Mouse (Mus musculus): ENCODE measurements around the gene Dzip1. TPM values are rescaled to one million over a fixed set of nuclear protein-coding genes. Genes with fewer than 3 reads are reported as not detected.

Dzip1 gene
- total RNA-seq, 2 experiments from 2014 or later: 4.0 to 5.4 TPM

- intact Hi-C loops (cut with DNase I): no loop called here
- DNase-seq: peak; percentile 32
Measured at GRCm38 (mm10) chr14:118922667-118923184, 2.5 kb downstream of the Dzip1 start.

- intact Hi-C loops (cut with DNase I): no loop called here
- no peak for DNase-seq
Measured at GRCm38 (mm10) chr14:118922251-118922650, 3.0 kb downstream of the Dzip1 start.

- intact Hi-C loops (cut with DNase I): no loop called here
- no peak for DNase-seq
Measured at GRCm38 (mm10) chr14:118920654-118921053, 4.6 kb downstream of the Dzip1 start.

GRCm38 (mm10) chr14:118919025-118919424 is 6.2 kb downstream of the Dzip1 start:
- intact Hi-C loops (cut with DNase I): no loop called here
- DNase-seq: peak; percentile 24 to 51

GRCm38 (mm10) chr14:118913651-118914050 is 11.6 kb downstream of the Dzip1 start:
- intact Hi-C loops (cut with DNase I): loop anchor here (5.0 kb wide), 2 partner anchors 34 to 69 kb away; no protein-coding TSS in a partner anchor
- no peak for DNase-seq

- no peak for DNase-seq
- intact Hi-C loops (cut with DNase I): loop anchor here (2.0 to 5.0 kb wide), 3 partner anchors 36 to 115 kb away; no protein-coding TSS in a partner anchor
Measured at GRCm38 (mm10) chr14:118911521-118911920, 13.7 kb downstream of the Dzip1 start.

GRCm38 (mm10) chr14:118910332-118911222 is 14.7 kb downstream of the Dzip1 start:
- peak; percentile 71 to 85 for DNase-seq
- intact Hi-C loops (cut with DNase I): loop anchor here (2.0 to 5.0 kb wide), 3 partner anchors 37 to 116 kb away; no protein-coding TSS in a partner anchor

GRCm38 (mm10) chr14:118909872-118910271 is 15.4 kb downstream of the Dzip1 start:
- intact Hi-C loops (cut with DNase I): loop anchor here (2.0 to 5.0 kb wide), 4 partner anchors 37 to 117 kb away; no protein-coding TSS in a partner anchor
- peak; percentile 37 for DNase-seq

GRCm38 (mm10) chr14:118907592-118907991 is 17.7 kb downstream of the Dzip1 start:
- intact Hi-C loops (cut with DNase I): loop anchor here (5.0 kb wide), 1 partner anchor 85 kb away; no protein-coding TSS in a partner anchor

GRCm38 (mm10) chr14:118903867-118904562 is 21.2 kb downstream of the Dzip1 start:
- intact Hi-C loops (cut with DNase I): no loop called here

More at GRCm38 (mm10) chr14:118907592-118907991, 17.7 kb downstream of the Dzip1 start:
- no peak for DNase-seq

GRCm38 (mm10) chr14:118903397-118903796 is 21.9 kb downstream of the Dzip1 start:
- no peak for DNase-seq
- intact Hi-C loops (cut with DNase I): no loop called here

More at GRCm38 (mm10) chr14:118903867-118904562, 21.2 kb downstream of the Dzip1 start:
- DNase-seq: no peak

- no peak for DNase-seq
- intact Hi-C loops (cut with DNase I): no loop called here
Measured at GRCm38 (mm10) chr14:118900911-118901310, 24.3 kb downstream of the Dzip1 start.

GRCm38 (mm10) chr14:118899940-118900339 is 25.3 kb downstream of the Dzip1 start:
- intact Hi-C loops (cut with DNase I): no loop called here
- DNase-seq: no peak

- intact Hi-C loops (cut with DNase I): no loop called here
- DNase-seq: no peak
Measured at GRCm38 (mm10) chr14:118895655-118896054, 29.6 kb downstream of the Dzip1 start.

GRCm38 (mm10) chr14:118895228-118895627 is 30.0 kb downstream of the Dzip1 start:
- intact Hi-C loops (cut with DNase I): no loop called here
- DNase-seq: peak in 1 of 2 experiments; percentile 10

GRCm38 (mm10) chr14:118890101-118890500 is 35.2 kb downstream of the Dzip1 start:
- intact Hi-C loops (cut with DNase I): no loop called here
- DNase-seq: no peak

- DNase-seq: no peak
- intact Hi-C loops (cut with DNase I): no loop called here
Measured at GRCm38 (mm10) chr14:118884250-118884556, 41.1 kb downstream of the Dzip1 start.

GRCm38 (mm10) chr14:118883344-118884249 is 41.7 kb downstream of the Dzip1 start:
- DNase-seq: no peak
- intact Hi-C loops (cut with DNase I): no loop called here

GRCm38 (mm10) chr14:118880696-118881095 is 44.6 kb downstream of the Dzip1 start:
- DNase-seq: no peak
- intact Hi-C loops (cut with DNase I): no loop called here

- intact Hi-C loops (cut with DNase I): no loop called here
- no peak for DNase-seq
Measured at GRCm38 (mm10) chr14:118878346-118878910, 46.8 kb downstream of the Dzip1 start.

Measured in heart, postnatal 10 days (tissue).